Mouse (Mus musculus) forebrain, embryonic 16.5 days (tissue): ENCODE results near the gene March9. TPM values are rescaled to one million over a fixed set of nuclear protein-coding genes. Genes with fewer than 3 reads are reported as not detected.

Source experiments
- ATAC-seq: fragments of 200-750 bp; cut with Nextera tagmentation; 2 replicates; pipeline ENCODE4 v1.8.0; 2017; ENCODE audit warnings: mild to moderate bottlenecking, moderate library complexity
- H3K27ac ChIP-seq: fragments of 300-500 bp; sonication (generic); 2 replicates; pipeline ENCODE4 v1.5.1; 2014; ENCODE audit warnings: low read length, control low read depth
- H3K27me3 ChIP-seq: fragments of 300-500 bp; sonication (generic); replicated peaks from 2 replicates; pipeline ENCODE4 v1.6.1; 2014; ENCODE audit warnings: low read length; ENCODE audit not compliant: control insufficient read depth, insufficient read depth
- H3K36me3 ChIP-seq: fragments of 300-500 bp; sonication (generic); 2 replicates; pipeline ENCODE4 v1.6.1; 2014; ENCODE audit not compliant: control insufficient read depth, insufficient read depth
- H3K4me1 ChIP-seq: fragments of 300-500 bp; sonication (generic); replicated peaks from 2 replicates; pipeline ENCODE4 v1.6.1; 2014; ENCODE audit warnings: low read length; ENCODE audit not compliant: control insufficient read depth, insufficient read depth
- H3K4me2 ChIP-seq: fragments of 300-500 bp; sonication (generic); 2 replicates; pipeline ENCODE4 v1.6.1; 2014; ENCODE audit warnings: mild to moderate bottlenecking, low read length, control low read depth
- H3K4me3 ChIP-seq: fragments of 300-500 bp; sonication (generic); replicated peaks from 2 replicates; pipeline ENCODE4 v1.5.1; 2014; ENCODE audit warnings: mild to moderate bottlenecking, low read length, control low read depth
- H3K9ac ChIP-seq: fragments of 300-500 bp; sonication (generic); replicated peaks from 2 replicates; pipeline ENCODE4 v1.6.1; 2014; ENCODE audit warnings: low read depth, low read length, control low read depth
- H3K9me3 ChIP-seq: fragments of 300-500 bp; sonication (generic); 2 replicates; pipeline ENCODE4 v1.6.1; 2016; ENCODE audit warnings: low read length; ENCODE audit not compliant: control insufficient read depth
- WGBS: fragments of 180-500 bp; shearing (Covaris S2); extraction: QIAGEN DNeasy Blood & Tissue Kit; methylation state at CpG from one replicate; pipeline ENCODE4 v1.1.7; 2014; 5-methylcytosine and 5-hydroxymethylcytosine counted together
- polyA plus RNA-seq: library from polyadenylated mRNA; unstranded; fragments of >200 nt; fragmentation: Nextera tagmentation; extraction: Ambion mirVana; gene quantifications from 2 replicates; pipeline ENCODE4 v1.2.1, GENCODE M21; 2015

March9 gene
- polyA plus RNA-seq, 1 experiment from 2014 or later, result 6.6 TPM

DNA sequence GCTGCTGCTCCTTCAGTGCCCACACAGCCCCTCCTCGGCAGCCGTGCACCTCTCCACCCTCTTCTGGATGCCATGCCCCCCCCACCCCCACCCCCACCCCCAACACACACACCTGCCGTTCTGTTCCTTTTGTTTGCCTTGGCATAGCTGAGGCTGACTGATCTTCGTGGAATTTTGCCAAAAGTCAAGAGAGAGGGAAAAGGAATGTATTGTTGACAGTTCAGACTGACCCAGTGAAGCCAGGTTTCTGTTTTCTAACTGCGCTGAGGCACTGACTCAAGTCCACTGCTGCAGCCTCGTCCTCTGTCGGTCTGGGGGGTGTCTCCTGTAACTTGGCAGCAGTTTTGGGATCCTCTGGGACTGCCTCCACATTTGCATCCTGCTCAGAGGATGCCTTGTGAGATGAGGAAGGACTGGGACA is 34.4 kb upstream of the March9 start:
- peaks cover 24% of the 10 kb centered on the region for H3K4me1 ChIP-seq
- 24% methylated on average over 7 of the region's 7 CpGs for WGBS
- H3K4me3 ChIP-seq, result no peak overlapping the region
- H3K9me3 ChIP-seq, result no peaks in the 10 kb centered on the region
- no peak for ATAC-seq
- H3K4me2 ChIP-seq, result no peak overlapping the region
- H3K9ac ChIP-seq, result no peak overlapping the region
- no peak overlapping the region for H3K27ac ChIP-seq
- H3K27me3 ChIP-seq, result peaks cover 27% of the 10 kb centered on the region
- peaks cover 12% of the 10 kb centered on the region for H3K36me3 ChIP-seq

DNA sequence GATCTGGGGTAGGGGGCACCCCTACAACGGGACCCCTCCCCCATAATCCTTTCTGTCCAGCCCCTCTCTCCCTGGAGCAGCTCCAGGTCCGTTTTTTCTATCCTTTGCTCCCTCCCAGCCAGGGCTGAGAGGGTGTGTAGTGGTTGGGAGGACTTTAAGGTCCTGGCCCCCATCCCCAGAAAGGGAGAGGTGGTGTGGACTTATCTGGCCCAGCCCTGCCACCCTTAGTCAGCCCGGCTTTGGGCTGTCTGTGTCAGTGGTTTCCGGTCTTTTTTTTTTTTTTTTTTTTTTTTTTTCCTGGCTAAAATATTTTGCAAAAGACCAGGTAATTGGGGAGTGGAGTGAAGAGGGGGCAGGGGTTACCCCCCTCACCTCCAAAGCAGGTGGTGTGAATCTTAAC is 32.8 kb upstream of the March9 start:
- WGBS, result 56% methylated on average over 4 of the region's 4 CpGs
- peaks cover 24% of the 10 kb centered on the region for H3K4me1 ChIP-seq
- H3K27me3 ChIP-seq, result peaks cover 36% of the 10 kb centered on the region
- H3K4me2 ChIP-seq, result no peak overlapping the region
- peaks cover 13% of the 10 kb centered on the region for H3K36me3 ChIP-seq
- ATAC-seq, result no peak
- no peaks in the 10 kb centered on the region for H3K9me3 ChIP-seq
- H3K9ac ChIP-seq, result no peak overlapping the region
- no peak overlapping the region for H3K27ac ChIP-seq
- H3K4me3 ChIP-seq, result no peak overlapping the region

DNA sequence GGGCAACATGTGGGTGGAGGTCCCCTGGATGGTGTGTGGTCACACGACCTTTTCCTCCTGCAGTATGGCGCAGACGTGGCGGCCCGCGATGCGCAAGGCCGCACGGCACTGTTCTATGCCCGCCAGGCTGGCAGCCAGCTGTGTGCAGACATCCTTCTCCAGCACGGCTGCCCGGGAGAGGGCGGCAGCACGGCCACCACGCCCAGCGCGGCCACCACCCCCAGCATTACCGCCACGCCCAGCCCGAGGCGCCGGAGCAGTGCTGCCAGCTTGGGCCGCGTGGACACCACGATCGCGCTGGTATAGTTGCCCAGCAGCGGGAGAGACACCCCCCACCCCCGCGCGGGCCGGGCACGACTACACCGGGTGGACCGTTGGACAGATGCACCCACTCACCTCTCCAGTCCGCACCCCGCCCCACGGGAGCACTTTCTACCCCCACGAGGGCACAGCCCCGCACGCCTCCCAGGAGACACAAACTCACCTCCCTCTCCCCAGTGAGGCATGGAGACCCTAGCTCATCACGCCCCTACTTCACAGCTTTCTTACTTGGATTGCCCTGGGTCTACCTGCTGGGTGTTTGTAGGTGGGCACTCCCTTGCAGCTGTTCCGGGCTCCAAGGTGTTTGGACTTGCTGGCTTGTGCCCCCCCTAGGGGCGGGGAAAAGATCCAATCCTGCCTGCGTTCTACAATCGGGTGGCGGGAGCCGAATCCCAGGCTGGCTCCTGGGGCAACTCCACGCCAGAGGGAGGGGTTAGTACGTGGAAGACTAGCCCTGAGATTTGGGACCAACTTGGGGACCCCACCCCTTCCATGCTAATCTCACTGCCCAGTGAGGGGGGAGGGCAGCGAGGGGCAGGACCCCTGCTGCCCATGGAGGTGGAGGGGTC is 31.8 kb upstream of the March9 start:
- ATAC-seq, result peak; percentile 49
- Histone ChIP-seq H3K9ac (peak overlapping the region; percentile 33), H3K9me3 (no peaks in the 10 kb centered on the region), H3K27me3 (peaks cover 36% of the 10 kb centered on the region), H3K36me3 (peaks cover 13% of the 10 kb centered on the region), H3K4me3 (peak overlapping the region; percentile 28), H3K27ac (no peak overlapping the region), H3K4me2 (peak overlapping the region; percentile 54), H3K4me1 (peaks cover 24% of the 10 kb centered on the region)
- WGBS, result 6% methylated on average over 47 of the region's 51 CpGs

DNA sequence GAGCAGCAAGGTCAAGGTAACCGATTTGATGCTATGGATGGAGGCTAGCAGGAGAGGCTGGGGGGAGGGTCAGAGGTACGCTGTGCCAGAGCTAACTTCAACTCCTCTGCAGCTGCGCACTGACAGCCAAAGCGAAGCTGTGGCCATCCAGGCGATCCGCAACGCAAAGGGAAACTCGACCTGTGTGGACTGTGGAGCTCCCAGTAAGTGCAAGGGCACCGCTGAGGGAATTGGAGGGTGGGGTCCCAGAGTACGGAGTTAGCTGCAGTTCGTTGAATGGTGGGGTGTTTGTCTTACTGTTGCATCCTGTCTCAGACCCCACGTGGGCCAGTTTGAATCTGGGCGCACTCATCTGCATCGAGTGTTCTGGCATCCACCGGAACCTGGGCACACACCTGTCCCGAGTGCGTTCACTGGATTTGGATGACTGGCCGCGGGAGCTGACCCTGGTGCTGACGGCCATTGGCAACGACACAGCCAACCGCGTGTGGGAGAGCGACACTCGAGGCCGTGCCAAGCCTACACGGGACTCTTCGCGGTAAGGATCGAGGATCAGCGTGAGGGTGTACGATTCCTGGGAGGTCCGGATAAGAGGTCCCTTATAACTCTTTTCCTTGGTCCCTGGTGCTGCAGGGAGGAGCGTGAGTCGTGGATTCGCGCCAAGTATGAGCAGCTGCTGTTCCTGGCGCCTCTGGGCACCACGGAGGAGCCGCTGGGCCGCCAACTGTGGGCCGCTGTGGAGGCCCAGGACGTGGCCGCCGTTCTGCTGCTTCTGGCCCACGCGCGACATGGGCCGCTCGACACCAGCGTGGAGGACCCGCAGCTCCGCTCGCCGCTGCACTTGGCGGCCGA is 30.8 kb upstream of the March9 start:
- Histone ChIP-seq H3K4me1 (peaks cover 24% of the 10 kb centered on the region), H3K9me3 (no peaks in the 10 kb centered on the region), H3K27me3 (peaks cover 36% of the 10 kb centered on the region), H3K4me3 (peak overlapping the region; percentile 28), H3K27ac (no peak overlapping the region), H3K4me2 (peak overlapping the region; percentile 54), H3K9ac (peak overlapping the region; percentile 33), H3K36me3 (peaks cover 8% of the 10 kb centered on the region; the same call in 1 of the 2 replicates)
- 7% methylated on average over 57 of the region's 57 CpGs for WGBS
- peak; percentile 43 for ATAC-seq

DNA sequence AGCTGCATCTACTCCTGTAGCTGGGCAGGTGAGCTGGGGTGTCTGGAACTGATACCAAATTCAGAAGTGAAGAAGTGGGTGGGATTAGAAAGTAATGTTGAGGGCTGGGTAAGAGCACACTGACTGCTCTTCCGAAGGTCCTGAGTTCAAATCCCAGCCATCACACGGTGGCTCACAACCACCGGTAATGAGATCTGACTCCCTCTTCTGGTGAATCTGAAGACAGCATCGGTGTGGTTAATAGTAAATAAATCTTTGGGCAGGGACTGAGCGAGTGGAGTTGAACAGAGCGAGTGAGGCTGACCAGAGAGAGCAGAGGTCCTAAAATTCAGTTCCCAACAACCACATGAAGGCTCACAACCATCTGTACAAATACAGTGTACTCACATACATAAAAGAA is 25.6 kb upstream of the March9 start:
- 73% methylated on average over 6 of the region's 6 CpGs for WGBS
- no peak overlapping the region for H3K9ac ChIP-seq
- no peak for ATAC-seq
- no peak overlapping the region for H3K4me3 ChIP-seq
- peaks cover 21% of the 10 kb centered on the region for H3K4me1 ChIP-seq
- H3K36me3 ChIP-seq, result peaks cover 4% of the 10 kb centered on the region; the same call in 1 of the 2 replicates
- H3K9me3 ChIP-seq, result no peaks in the 10 kb centered on the region
- H3K27ac ChIP-seq, result no peak overlapping the region
- H3K27me3 ChIP-seq, result peaks cover 26% of the 10 kb centered on the region
- H3K4me2 ChIP-seq, result no peak overlapping the region

GRCm38 (mm10) chr10:127085052-127085451 is 25.1 kb upstream of the March9 start:
- H3K36me3 ChIP-seq, result peaks cover 4% of the 10 kb centered on the region; the same call in 1 of the 2 replicates
- H3K4me3 ChIP-seq, result no peak overlapping the region
- H3K27ac ChIP-seq, result no peak overlapping the region
- no peaks in the 10 kb centered on the region for H3K9me3 ChIP-seq
- no peak overlapping the region for H3K4me2 ChIP-seq
- H3K4me1 ChIP-seq, result peaks cover 24% of the 10 kb centered on the region
- peaks cover 26% of the 10 kb centered on the region for H3K27me3 ChIP-seq
- no peak for ATAC-seq
- H3K9ac ChIP-seq, result no peak overlapping the region
- WGBS, result 85% methylated on average over 9 of the region's 9 CpGs

GRCm38 (mm10) chr10:127083915-127084306 is 23.9 kb upstream of the March9 start:
- WGBS, result 58% methylated on average over 5 of the region's 5 CpGs

DNA sequence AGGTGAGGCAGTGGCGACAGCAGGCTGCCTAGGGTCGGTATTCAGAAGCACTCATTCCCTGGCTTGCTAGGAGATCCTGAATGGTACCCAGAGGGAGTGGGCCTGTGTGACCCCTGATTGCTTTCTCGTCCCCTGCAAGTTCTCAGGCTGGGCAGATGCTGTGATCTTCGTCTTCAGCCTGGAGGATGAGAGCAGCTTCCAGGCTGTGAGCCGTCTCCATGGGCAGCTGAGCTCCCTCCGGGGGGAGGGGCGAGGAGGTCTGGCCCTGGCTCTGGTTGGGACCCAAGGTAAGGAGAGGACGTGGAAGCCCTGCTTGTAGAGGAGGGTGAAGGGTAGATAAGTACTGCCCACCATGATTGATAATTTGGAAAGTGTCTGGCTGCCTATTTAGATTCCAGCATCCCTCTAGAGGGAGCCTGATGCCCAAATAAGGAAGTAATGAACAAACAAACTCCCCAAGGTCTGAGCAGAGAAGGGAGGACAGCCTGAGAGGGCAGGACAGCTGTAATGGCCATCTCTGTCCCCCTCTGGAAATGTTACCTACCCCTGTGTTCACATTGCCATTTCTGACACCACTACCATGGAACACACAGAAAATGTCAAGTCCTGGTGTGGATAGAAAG is 23.4 kb upstream of the March9 start:
- H3K4me3 ChIP-seq, result no peak overlapping the region
- no peaks in the 10 kb centered on the region for H3K9me3 ChIP-seq
- peaks cover 4% of the 10 kb centered on the region; the same call in 1 of the 2 replicates for H3K36me3 ChIP-seq
- H3K4me1 ChIP-seq, result peaks cover 29% of the 10 kb centered on the region
- no peak overlapping the region for H3K9ac ChIP-seq
- WGBS, result 37% methylated on average over 8 of the region's 8 CpGs
- H3K27me3 ChIP-seq, result peaks cover 14% of the 10 kb centered on the region
- no peak overlapping the region for H3K4me2 ChIP-seq
- ATAC-seq, result no peak
- H3K27ac ChIP-seq, result no peak overlapping the region

More at GRCm38 (mm10) chr10:127083915-127084306, 23.9 kb upstream of the March9 start:
- ATAC-seq, result no peak
- Histone ChIP-seq H3K4me1 (peaks cover 26% of the 10 kb centered on the region), H3K27me3 (peaks cover 15% of the 10 kb centered on the region), H3K4me2 (no peak overlapping the region), H3K9me3 (no peaks in the 10 kb centered on the region), H3K36me3 (peaks cover 4% of the 10 kb centered on the region; the same call in 1 of the 2 replicates), H3K4me3 (no peak overlapping the region), H3K27ac (no peak overlapping the region), H3K9ac (no peak overlapping the region)
